Mouse (Mus musculus) thymus, adult 2 months (tissue): ENCODE results near the gene Fam49a.

ENCODE experiments used
- CTCF ChIP-seq: fragments of 200-500 bp; IDR thresholded peaks from 2 replicates; pipeline ENCODE4 v1.5.1; 2012; ENCODE audit warnings: mild to moderate bottlenecking, control low read depth, low read length, moderate library complexity, borderline replicate concordance; ENCODE audit not compliant: control insufficient read depth, poor library complexity, insufficient read depth; ENCODE audit errors: extremely low read depth
- POLR2A ChIP-seq: fragments of 200-500 bp; IDR thresholded peaks from 2 replicates; pipeline ENCODE4 v1.6.1; 2012; ENCODE audit warnings: mild to moderate bottlenecking, low read length, control low read depth, moderate library complexity; ENCODE audit not compliant: control insufficient read depth, poor library complexity, insufficient read depth; ENCODE audit errors: extremely low read depth

GRCm38 (mm10) chr12:12218947-12219346 lies 43.0 kb upstream of the Fam49a start:
- no peak for TF ChIP-seq CTCF
- no peak for TF ChIP-seq POLR2A
